Mouse (Mus musculus) G1E (cell line): ENCODE measurements around the gene Spata32.

Experiments
- CTCF ChIP-seq: IDR thresholded peaks from 2 replicates; pipeline ENCODE4 v1.5.1; 2012; ENCODE audit warnings: low read depth, low read length, inconsistent platforms, mixed read lengths
- GATA1 ChIP-seq: IDR thresholded peaks from 2 replicates; pipeline ENCODE4 v1.6.1; 2012; ENCODE audit warnings: borderline replicate concordance, low read length, inconsistent platforms, mixed read lengths
- TAL1 ChIP-seq: conservative IDR thresholded peaks from 2 replicates; pipeline ENCODE4 v1.6.1; 2012; ENCODE audit warnings: low read depth, low read length, inconsistent platforms, mixed read lengths

- no peak for TF ChIP-seq CTCF
- TF ChIP-seq GATA1, result no peak
- no peak for TF ChIP-seq TAL1
Measured at GRCm38 (mm10) chr11:103171286-103171620, 47.0 kb downstream of the Spata32 start.
